Comparison of ENCODE assay signal across 13 mouse cellular contexts in the genomic region with DNA sequence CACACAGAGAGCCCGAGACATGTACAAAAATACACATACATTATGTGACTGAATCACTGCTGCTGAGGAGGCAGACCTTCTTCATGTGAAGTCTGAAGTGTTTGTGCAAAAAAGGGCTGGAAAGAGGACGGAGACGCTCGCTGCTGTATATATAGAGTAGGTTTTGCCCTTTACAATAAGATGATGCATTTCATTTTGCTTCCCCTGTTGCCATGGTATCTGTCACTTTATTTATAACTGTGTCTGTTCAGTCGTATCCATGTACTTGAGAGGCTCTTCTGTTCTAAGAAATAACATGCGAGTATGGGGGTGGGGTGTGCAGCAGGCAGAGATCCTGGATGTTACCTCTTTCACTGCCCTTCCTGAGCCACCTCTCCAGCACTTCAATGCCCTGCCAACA.
A peak's percentile ranks its signal among the peaks of the same experiment; 100 is the strongest.
DNase-seq lines count a peak whose midpoint lies in the region; ATAC-seq lines count a peak whose summit lies in the region.
"Had no signal": no experiment of that assay in that cellular context is flagged by ENCODE, and none has a peak within 500 bp of the region (broad histone marks: within the 10 kb centered on the region; RNA-seq: fewer than 3 reads in every experiment).

No protein-coding gene starts in this region.

- no peak overlapping the region for H3K4me3 ChIP-seq in forebrain, embryonic 14.5 days (ENCODE audit: low read depth, low read length)
- no peak overlapping the region for H3K4me3 ChIP-seq in forebrain, embryonic 12.5 days (replicated peaks)
- H3K4me3 ChIP-seq in midbrain, embryonic 13.5 days (replicated peaks), result no peak overlapping the region
- no peak overlapping the region for H3K4me3 ChIP-seq in midbrain, embryonic 10.5 days
- H3K4me3 ChIP-seq in midbrain, embryonic 15.5 days, result no peak overlapping the region
- H3K4me3 ChIP-seq: heart, embryonic 10.5 days; hindbrain, embryonic 10.5 days; stomach, embryonic 15.5 days had no signal

- H3K4me1 ChIP-seq in forebrain, embryonic 14.5 days (ENCODE audit: control insufficient read depth, insufficient read depth, low read length), result no peaks in the 10 kb centered on the region
- no peaks in the 10 kb centered on the region for H3K4me1 ChIP-seq in forebrain, embryonic 12.5 days
- H3K4me1 ChIP-seq in midbrain, embryonic 13.5 days (replicated peaks), result no peaks in the 10 kb centered on the region
- H3K4me1 ChIP-seq in midbrain, embryonic 10.5 days, result no peaks in the 10 kb centered on the region
- no peaks in the 10 kb centered on the region for H3K4me1 ChIP-seq in midbrain, embryonic 15.5 days
- H3K4me1 ChIP-seq: heart, embryonic 10.5 days; stomach, embryonic 15.5 days had no signal

- ATAC-seq in forebrain, embryonic 14.5 days, result peak; percentile 42; the same call in 1 of the 2 replicates
- no peak for ATAC-seq in forebrain, embryonic 12.5 days (ENCODE audit: low FRiP score)
- peak; percentile 50 for ATAC-seq in midbrain, embryonic 13.5 days
- ATAC-seq in midbrain, embryonic 15.5 days (replicated peaks), result peak; percentile 85
- no peak for ATAC-seq in monocyte, adult 5-6 weeks (replicated peaks; ENCODE audit: insufficient number of reproducible peaks, low FRiP score, low TSS enrichment, poor library complexity, severe bottlenecking)

- H3K36me3 ChIP-seq in forebrain, embryonic 14.5 days (ENCODE audit: control insufficient read depth, insufficient read depth, low read length), result no peaks in the 10 kb centered on the region
- no peaks in the 10 kb centered on the region for H3K36me3 ChIP-seq in forebrain, embryonic 12.5 days (replicated peaks)
- no peaks in the 10 kb centered on the region for H3K36me3 ChIP-seq in midbrain, embryonic 13.5 days
- no peaks in the 10 kb centered on the region for H3K36me3 ChIP-seq in midbrain, embryonic 10.5 days
- H3K36me3 ChIP-seq in midbrain, embryonic 15.5 days (replicated peaks), result no peaks in the 10 kb centered on the region
- H3K36me3 ChIP-seq: heart, embryonic 10.5 days; hindbrain, embryonic 10.5 days; stomach, embryonic 15.5 days had no signal

- no peak overlapping the region for H3K9ac ChIP-seq in forebrain, embryonic 14.5 days (ENCODE audit: low read length)
- H3K9ac ChIP-seq in forebrain, embryonic 12.5 days, result no peak overlapping the region
- H3K9ac ChIP-seq in midbrain, embryonic 13.5 days (replicated peaks), result no peak overlapping the region
- no peak overlapping the region for H3K9ac ChIP-seq in midbrain, embryonic 15.5 days
- H3K9ac ChIP-seq: stomach, embryonic 15.5 days had no signal

- H3K27ac ChIP-seq in forebrain, embryonic 14.5 days (ENCODE audit: low read depth, low read length), result no peak overlapping the region
- no peak overlapping the region for H3K27ac ChIP-seq in forebrain, embryonic 12.5 days
- no peak overlapping the region for H3K27ac ChIP-seq in midbrain, embryonic 13.5 days
- H3K27ac ChIP-seq in midbrain, embryonic 10.5 days (replicated peaks), result no peak overlapping the region
- H3K27ac ChIP-seq in midbrain, embryonic 15.5 days, result 0 out of 2 replicates have a peak overlapping the region, but pooled peaks have one; percentile 36
- H3K27ac ChIP-seq: heart, embryonic 10.5 days; hindbrain, embryonic 10.5 days; stomach, embryonic 15.5 days had no signal

- H3K9me3 ChIP-seq in forebrain, embryonic 14.5 days (replicated peaks; ENCODE audit: control insufficient read depth, low read length), result no peaks in the 10 kb centered on the region
- no peaks in the 10 kb centered on the region for H3K9me3 ChIP-seq in forebrain, embryonic 12.5 days
- 0 out of 2 replicates have a peak, but pooled peaks cover 4% of the 10 kb centered on the region for H3K9me3 ChIP-seq in midbrain, embryonic 13.5 days
- no peaks in the 10 kb centered on the region for H3K9me3 ChIP-seq in midbrain, embryonic 10.5 days (replicated peaks)
- no peaks in the 10 kb centered on the region for H3K9me3 ChIP-seq in midbrain, embryonic 15.5 days
- H3K9me3 ChIP-seq: heart, embryonic 10.5 days; hindbrain, embryonic 10.5 days; stomach, embryonic 15.5 days had no signal

- DNase-seq in forebrain, embryonic 14.5 days (ENCODE audit: low spot score), result peak; percentile 37
- DNase-seq in midbrain, embryonic 10.5 days (ENCODE audit: low spot score), result no peak
- DNase-seq in retina, embryonic 14.5 days (ENCODE audit: low spot score), result no peak
- DNase-seq in urinary bladder, postnatal 14 days (ENCODE audit: low spot score), result no peak
- DNase-seq: adrenal gland, postnatal 14 days; cerebellum, adult 11-12 months had no signal

- no peak overlapping the region for H3K4me2 ChIP-seq in forebrain, embryonic 14.5 days (ENCODE audit: low read length)
- no peak overlapping the region for H3K4me2 ChIP-seq in forebrain, embryonic 12.5 days
- H3K4me2 ChIP-seq in midbrain, embryonic 13.5 days (replicated peaks), result no peak overlapping the region
- no peak overlapping the region for H3K4me2 ChIP-seq in midbrain, embryonic 15.5 days
- H3K4me2 ChIP-seq: stomach, embryonic 15.5 days had no signal

- no peaks in the 10 kb centered on the region for H3K27me3 ChIP-seq in forebrain, embryonic 14.5 days (replicated peaks; ENCODE audit: control insufficient read depth, insufficient read depth, low read length)
- H3K27me3 ChIP-seq in forebrain, embryonic 12.5 days, result no peaks in the 10 kb centered on the region
- H3K27me3 ChIP-seq in midbrain, embryonic 13.5 days, result no peaks in the 10 kb centered on the region
- no peaks in the 10 kb centered on the region for H3K27me3 ChIP-seq in midbrain, embryonic 10.5 days (ENCODE audit: low read depth, poor library complexity, severe bottlenecking)
- H3K27me3 ChIP-seq in midbrain, embryonic 15.5 days (replicated peaks), result no peaks in the 10 kb centered on the region
- H3K27me3 ChIP-seq: stomach, embryonic 15.5 days had no signal

- 85% methylated on average over 6 of the region's 6 CpGs for WGBS in forebrain, embryonic 14.5 days
- 83% methylated on average over 6 of the region's 6 CpGs for WGBS in forebrain, embryonic 12.5 days
- 77% methylated on average over 6 of the region's 6 CpGs for WGBS in midbrain, embryonic 13.5 days
- WGBS in midbrain, embryonic 10.5 days, result 86% methylated on average over 6 of the region's 6 CpGs
- 65% methylated on average over 6 of the region's 6 CpGs for WGBS in midbrain, embryonic 15.5 days

Comparison
In these comparisons a context has a peak if more than half of its experiments do, and no peak if none do; other contexts are left out.
1. ATAC-seq: peak in forebrain, embryonic 14.5 days (single experiment), midbrain, embryonic 13.5 days (single experiment) and midbrain, embryonic 15.5 days (single experiment); none in forebrain, embryonic 12.5 days (single experiment) and monocyte, adult 5-6 weeks (single experiment).